Mouse (Mus musculus) retina, postnatal 7 days (tissue): Measurements from ENCODE around the gene Tmc3.

Experiments used
- DNase-seq: peaks from one replicate; pipeline ENCODE4 v3.0.0-alpha.2; 2012; ENCODE audit warnings: low read depth, low spot score

Gene Tmc3

DNA sequence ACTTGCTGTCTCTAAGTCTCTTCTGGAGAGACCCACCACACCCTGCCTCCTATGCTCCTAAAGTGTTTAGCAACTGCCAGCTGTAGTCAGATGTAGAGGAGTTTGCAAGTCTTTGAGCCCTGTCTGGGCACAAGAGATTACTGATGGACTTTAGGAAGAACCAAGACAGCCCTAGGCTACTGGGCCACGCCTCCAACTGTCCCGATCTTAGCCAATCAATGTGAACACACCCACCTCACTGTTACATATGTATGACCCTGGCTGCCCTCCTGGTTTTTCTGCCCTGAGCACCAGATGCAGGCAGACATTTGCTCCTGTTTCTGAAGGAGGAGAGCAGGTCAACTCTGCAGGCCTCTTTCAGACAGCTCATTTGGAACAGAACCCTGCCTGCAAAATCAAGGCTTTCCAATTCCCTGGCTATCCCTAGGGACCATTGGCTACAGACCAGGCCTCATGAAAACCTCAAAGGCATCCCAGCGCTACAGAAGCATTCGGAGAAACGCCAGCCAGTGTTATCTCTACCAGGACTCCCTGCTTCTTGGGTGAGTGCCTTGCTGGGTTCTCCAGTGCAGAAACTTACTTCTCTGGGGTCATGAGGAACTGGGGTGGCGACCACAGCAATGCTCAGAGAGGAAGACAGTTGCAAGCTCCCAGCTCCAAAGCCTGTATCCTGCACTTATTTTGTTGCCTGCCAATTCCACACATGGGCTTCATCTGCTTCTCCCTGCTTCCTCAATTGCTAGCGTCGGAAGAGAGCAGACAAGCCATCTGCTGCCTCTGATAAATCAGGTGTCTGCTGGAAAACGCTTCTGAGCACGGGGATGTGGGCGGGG, at the start of gene Tmc3:
Gene Tmc3 (plus strand): TSS at position 289 of the 833 bp plus-strand sequence.
- DNase-seq = no peak

DNA sequence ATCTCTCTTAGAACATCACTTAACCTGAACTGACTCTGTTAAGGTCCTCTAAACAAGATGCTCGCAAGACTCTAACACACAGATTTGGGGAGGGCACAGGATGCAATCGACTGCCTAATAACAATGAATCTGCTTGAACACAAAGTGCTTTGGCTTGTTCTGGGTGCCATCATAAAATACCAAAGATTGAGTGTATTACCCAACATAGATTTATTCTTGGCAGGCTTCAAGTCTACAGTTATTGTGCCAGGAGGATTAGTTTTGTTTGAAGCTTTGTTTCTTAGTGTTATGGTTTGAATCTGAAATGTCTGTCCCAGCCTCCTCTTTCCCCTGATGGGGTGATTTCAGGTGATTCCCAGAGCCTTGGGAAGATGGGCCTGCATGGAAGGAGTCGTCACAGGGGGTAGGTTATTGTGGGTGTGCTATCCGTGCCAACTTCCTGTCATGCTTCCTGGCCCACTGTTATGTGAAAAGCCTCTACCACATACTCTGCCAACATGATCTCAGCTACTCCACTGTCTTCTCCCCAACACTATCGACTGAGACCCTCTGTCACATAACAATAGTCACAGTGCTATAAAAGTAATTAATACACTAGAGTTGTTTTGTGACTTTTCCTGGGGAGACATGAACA, 43.1 kb upstream of the Tmc3 start:
- no peak for DNase-seq

DNA sequence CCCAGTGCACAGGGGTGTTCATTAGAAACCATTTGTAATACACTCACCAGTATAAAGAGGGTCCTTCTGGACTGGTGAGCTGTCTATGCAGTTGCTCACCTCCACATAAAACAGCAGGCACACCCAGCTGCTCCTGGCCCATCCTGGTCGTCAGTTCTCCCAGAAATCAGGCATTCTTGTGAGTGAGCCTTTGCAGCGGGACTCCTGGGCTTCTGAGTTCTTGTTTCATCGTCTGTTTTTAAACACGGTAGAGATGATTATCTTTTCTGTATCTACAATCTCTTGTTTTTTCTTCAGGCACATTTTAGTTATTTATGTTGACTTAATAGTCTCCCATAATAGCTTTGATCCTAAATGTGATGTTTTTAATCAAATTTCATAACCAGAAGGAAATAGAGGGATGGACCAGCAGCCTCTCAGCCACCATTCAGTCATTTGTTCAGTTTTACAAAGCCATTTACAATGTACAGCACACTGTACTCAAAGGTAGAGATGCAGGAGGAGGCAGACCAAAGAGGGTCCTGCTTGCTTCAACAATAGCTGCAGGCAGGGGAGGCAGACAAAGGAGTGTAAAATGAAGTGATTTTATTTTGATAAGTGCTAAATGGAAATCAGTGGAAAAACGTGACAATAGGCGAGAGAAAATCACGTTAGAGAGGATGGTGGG, 35.9 kb upstream of the Tmc3 start:
- no peak for DNase-seq

DNA sequence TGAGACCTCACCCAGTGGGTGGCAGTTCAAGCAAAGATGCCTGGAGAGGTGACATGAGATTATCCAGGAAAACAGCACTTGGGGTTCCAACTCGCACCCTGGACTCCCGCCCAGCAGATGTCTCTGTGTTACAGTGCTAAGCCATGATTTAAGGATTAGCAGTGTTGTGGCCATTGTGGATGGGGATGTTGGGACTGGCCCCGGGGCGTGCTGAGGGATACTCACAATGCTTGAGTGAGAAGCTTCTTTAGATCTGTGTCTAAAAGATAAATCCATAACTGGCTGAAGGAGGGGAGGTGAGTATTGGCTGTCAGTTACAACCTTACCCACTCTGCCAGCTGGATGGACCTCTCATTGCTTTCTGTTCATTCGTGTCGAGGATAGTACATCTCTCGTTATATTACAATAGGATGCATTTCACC, 35.4 kb upstream of the Tmc3 start:
- DNase-seq = peak; percentile 19

DNA sequence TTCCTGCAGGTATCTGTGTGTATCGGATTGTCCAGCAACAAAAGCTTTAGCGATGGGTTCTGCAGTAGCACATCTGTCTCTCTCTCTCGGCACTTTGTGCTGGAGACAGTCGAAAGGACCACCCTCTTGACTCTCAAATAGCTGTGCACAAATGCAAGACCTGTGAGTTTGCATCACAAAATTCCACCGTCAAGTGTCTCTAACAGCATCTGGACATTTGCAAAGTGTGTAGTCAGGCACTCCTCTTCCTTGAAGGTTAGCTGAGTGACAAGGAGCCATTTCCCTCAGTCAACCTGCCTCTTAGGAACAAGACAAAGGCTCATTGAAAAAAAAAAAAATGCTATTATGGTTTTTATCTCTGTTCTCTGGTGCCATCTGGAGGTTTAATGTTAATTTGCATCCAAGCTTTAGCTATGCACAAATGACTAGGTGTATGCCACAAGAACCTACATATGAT, 34.7 kb upstream of the Tmc3 start:
- peak; percentile 54 for DNase-seq

DNA sequence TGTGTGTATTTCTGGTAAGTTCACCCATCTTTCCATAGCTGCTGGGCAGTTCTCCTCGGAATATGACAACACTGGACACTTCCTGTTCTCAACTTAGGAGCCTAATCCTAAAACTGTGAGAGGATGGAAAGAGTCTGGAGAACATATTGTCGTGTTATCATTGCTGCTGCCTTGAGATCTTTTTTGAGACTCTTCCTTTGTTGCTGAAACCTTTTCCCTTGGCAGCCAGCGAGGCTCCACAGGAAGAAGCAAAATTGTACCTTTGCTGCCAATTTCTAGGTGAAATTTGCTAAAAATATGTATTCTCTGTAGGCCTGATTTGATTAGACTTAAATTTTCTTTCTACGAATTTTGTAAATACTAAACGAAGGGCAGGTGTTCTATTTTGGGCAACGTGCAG, 30.2 kb upstream of the Tmc3 start:
- DNase-seq = no peak

DNA sequence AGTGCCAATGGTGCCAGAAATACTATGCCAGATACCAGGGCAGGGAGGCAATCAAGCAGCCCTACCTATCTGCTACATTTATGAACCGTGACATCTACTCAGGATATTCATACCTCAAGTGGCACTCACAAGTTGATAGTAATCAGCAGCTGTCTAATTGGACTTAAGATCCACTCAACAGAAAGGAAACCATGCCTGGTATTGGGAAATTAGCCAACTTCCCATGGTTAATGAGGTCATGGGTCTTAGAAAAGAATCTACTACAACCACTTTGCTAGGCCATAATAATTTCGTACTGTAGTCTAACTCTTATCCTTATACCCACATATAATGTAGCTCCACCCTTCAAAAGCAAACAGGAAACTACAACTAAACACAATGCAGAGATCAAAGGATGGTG, 28.2 kb upstream of the Tmc3 start:
- no peak for DNase-seq

DNA sequence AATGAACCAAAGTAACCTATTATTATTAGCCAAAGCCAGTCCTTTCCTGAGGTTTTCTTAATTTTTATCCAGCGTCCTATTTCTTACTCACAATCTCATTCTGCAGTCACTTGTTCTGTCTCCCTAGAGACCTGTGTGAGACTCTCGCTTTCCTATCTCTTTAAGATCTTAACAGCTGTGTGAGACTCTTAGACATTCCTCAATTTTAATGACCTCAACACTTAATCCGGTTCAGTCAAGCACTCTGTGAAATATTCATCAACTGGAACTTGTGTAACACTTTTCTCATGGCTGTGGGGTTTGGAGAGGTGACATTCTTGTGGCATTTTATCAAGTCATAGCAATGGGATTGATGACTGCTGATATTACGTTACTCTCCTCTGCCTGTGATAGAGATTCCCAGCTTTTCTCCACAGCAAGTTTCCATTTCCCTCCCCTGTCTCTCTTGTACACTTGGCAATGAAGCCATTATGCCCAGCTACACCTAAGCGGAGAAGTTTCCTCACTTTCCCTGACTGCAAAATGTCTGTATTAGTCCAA, 25.9 kb upstream of the Tmc3 start:
- no peak for DNase-seq

DNA sequence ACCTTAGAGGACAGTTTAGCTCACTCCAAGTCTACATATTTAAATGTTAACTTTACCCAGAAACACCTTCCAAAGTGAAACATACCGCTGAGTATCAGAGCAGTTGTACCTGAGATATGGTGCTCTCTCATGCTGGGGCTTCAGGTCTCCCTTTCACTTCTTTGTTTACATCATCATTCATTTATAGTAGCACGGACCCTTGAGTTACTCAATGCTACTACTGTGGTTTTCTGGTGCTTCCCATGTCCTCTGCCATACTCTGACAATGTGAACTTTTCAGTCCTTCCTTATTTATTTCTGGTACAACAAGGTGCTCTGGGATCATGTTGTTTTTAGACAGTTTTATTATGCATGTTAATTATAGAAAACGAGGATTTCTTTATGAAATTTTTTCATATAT, 25.2 kb upstream of the Tmc3 start:
- no peak for DNase-seq

DNA sequence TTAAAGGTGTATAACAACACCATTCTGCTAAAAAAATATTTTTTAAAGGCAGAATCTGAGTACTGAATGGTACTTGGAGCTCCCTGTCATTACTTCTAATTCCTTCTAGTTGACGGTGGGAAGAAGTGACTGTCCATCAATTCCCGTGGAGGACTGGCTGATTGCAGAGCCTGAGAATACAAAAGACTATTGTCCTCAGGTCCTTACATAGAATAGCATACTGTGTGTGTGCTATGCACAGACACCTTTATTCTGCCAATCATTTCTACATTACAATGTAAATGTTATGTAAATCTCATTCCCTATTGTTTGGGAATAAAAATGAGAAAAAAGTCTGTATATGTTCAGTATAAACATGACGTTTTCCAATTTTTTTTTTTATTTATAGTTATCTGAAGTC, 22.9 kb upstream of the Tmc3 start:
- no peak for DNase-seq

DNA sequence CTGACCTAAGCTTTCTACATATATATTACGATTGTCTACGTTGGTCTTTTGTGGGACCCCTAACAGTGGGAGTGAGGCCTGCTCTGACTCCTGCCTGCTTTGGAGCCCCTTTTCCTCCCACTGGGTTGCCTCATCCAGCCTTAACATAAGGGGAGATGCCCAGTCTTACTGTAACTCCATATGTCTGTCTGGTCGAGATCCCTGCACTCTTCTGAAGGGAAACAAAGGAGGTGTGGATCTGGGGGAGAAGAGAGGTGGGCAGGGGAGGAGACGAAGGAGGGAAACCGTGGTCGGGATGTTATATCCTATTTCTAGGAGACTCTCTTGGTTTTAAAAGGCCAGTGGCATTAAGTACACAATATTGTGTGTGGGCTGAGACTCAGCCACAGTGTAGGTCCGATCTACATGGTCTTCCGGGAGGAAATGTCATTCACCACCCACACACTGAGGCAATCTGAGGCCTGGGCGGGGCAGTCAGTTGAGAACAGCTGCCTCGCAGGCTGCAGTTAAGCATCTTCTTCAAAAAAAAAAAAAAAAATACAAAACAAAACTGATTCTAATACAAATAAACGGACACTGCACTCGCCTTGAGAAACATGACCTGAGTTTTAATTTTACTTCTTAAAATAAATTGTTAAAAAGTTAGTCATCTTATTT, 20.0 kb upstream of the Tmc3 start:
- DNase-seq = no peak

DNA sequence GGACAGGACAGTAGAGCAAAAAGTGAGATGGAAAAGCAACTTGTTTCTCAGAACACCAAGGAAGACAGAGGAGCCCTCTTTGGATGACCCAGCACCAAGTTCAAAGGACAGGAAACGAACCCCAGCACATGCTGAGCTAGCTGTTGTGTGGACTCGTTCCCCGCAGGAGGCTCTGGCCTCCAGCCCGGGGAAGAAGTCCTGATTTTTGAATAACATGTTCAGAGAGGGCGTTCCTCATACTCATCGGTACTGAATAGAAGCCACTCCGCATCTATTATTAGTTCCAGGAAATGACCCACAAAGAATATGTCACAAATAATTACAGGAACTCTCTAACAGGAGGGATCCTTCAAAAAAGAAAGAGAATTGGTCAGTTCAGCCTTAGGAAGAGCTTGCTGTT, 18.8 kb upstream of the Tmc3 start:
- no peak for DNase-seq

DNA sequence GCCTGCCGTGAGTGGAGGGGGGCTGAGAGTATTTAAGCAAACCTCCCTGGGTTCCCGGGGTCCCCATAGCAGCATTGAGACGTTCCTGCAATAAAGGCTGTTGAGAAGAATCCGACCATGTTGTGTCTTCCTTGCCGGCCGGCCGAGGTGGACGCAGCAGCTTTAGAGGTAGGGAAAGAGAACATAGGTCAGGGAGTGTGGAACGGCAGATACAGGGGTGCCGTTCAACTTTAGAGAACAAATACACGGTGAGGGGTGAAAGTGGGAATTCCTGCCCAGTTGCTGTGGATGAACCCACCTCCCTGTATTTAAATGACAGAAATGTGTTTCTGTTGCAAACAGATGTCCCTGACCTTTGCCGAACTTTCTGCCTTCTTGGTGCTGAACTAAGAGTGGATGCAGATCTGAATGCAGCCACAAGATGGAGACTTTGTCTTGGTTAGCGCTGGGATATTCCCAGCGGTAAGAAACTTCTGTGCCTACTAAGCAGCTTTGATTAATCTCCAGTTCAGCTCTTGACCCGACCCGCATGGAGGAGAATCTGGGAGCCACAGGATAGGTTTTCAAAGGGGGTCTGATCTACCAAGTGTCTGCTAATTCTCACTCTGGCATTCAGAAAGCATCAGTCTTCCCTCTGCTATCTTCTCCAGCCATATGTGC, 16.8 kb upstream of the Tmc3 start:
- peak; percentile 46 for DNase-seq

DNA sequence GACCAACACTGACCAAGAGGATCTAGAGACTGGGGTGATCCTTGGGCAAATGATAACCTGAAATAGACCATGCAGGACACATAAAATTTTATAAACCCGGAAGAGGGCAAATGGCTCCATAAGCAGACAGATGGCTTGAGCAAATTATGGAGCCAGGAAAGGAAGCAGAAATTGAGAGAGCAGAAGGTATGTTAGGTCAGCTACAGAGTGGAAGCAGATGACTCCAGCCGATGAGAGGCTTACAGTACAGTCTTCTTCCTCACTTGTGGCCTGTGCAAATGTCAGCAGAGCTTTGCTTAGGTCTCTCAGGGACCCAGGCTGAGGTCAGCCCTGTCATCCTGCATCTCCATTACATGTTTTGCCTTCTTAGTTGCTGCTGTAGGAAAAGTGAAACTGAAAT, 15.9 kb upstream of the Tmc3 start:
- DNase-seq = no peak

DNA sequence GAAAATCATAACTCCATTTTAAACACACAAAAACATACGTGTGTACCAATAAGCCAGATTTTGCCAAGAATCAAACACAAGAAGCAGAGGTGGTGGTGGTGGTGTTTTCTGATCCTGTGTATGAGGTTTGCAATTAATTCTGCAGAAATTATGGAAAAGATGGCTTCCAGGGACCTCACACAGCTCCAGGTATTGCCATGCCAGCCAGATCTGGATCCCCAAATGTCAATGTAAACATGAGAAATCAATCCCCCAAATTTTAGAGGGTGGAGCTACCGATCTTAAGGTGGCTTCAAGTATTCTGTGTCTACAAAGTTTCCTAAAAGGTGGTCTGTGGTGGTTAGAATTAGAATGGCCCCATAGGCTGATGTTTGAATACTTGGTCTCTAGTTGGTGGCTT, 15.3 kb upstream of the Tmc3 start:
- no peak for DNase-seq

DNA sequence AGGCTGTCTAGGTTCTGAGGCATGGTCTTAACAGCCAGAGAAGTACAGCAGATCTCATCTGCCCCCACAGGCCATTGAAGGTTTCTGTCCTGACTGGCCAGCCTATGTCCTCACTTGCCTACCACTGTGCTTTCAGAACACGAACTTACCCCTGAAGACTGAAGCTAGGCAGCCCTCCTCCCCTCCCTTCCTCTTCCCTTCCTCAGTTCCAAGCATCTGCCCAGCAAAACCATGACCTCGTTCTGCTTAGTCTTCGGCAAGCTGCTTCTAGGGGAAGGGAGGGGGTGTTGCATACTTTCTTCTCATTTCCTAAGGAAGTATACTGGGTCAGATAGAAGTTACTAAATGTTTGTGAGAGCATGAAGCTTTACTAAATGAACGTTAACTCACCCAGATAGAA, 13.7 kb upstream of the Tmc3 start:
- no peak for DNase-seq

DNA sequence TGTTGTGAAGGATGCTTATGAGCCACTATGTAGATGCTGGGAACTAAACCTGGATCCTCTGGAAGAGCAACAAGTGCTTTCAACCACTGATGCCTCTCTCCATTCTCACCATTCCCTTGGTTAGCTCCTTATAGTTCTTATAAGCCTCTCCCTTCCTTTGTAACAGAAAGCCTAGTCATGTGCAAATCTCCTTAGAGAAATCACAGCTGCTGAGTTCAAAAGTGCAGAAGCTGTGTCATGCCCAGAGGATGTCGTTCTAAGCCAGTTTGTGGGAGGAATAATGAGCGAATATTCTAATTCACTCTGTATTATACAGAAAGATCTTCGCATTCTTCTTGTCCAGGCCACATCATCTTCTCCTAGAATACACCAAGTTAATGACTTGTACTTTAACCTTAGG, 12.8 kb upstream of the Tmc3 start:
- DNase-seq = no peak

DNA sequence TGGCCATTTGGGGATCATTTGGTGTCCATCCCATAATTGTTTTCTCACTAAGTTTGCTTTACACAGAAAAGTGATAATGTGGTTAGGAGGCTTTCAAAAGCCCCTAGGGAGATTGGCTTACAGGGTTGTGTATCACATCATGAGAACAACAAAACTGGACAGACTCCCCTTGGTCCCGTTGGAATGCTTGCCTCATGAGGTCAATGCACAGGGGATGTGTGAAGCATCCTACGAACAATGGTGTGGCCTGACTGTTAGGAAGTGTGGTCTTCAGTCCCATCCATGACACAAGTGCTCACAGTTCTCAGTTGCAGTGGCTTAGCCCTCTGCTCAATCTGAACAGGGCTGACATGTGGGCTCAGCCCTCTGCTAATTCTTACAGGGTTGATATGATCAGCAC, 12.3 kb upstream of the Tmc3 start:
- DNase-seq = no peak

DNA sequence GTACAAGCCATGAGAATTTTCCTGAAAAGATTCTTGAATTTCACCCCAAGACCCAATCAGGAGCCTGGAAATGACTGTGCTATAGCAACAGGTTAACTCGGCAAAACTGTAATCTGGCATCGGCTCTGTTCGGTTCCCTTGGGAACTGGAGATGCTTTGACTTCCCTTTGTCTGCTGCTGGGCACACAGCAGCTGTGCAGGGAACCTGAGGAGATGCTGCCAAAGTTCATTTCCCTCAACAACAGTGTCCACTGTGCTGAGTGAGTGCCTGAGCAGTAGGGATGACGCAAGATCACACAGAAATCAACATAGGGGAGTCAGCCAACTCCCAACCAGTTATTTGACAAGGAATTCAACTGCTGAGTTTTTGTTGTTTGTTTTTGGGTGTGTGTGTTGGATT, 3.8 kb upstream of the Tmc3 start:
- no peak for DNase-seq

DNA sequence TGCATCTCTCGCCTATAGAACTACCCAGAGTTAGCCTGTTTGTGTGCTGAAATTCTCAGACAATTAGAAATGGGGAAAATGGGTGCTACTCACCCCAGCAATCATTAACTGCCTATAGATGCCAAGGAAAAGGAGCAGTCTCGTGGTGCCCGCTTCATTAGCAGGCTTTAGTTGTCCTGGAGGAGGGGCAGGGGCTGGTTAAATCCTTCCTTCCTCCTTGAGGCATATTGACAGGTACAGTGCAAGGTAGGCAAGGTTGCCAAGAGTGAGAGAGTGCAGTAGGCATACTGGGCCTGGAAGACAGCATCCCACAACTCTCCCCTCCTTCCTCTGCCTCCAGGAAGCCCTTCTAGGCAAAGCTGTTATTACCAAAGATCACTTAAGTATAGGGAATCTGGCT, 9.3 kb downstream of the Tmc3 start:
- no peak for DNase-seq

DNA sequence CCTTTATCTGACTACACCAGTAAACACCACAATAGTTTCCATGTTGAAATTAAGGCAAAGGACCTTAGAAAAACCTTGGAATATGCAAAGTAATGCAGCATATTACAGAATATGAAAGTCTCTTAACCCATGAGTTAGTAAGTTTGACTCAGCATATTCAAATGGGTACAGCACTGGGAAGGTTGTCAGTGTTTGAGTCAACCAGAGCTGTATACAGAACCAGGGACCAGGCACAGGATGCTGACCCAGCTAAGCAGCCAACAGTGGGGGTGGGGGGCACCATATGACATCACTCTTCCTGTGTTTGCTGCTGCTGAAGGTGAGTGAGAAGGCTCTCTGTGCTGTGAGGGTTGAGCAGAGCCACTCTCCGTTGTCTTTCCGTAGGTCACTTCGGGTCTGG, 12.3 kb downstream of the Tmc3 start:
- no peak for DNase-seq
